Mouse (Mus musculus) myocyte (in vitro differentiated cells): ENCODE results near the gene Tmem205. TPM values are rescaled to one million over a fixed set of nuclear protein-coding genes. Genes with fewer than 3 reads are reported as not detected.

Experiments used
- H3K27me3 ChIP-seq: one replicate; pipeline ENCODE4 v1.6.1; 2011; ENCODE audit not compliant: control insufficient read depth, insufficient read depth, insufficient read length
- H3K36me3 ChIP-seq: one replicate; pipeline ENCODE4 v1.6.1; 2011; ENCODE audit not compliant: control insufficient read depth, insufficient read depth
- H3K4me2 ChIP-seq: one replicate; pipeline ENCODE4 v1.6.1; 2011; ENCODE audit warnings: low read depth, control low read depth
- H3K4me3 ChIP-seq: one replicate; pipeline ENCODE4 v1.5.1; 2011; ENCODE audit warnings: mild to moderate bottlenecking, control low read depth, moderate library complexity
- H3K79me2 ChIP-seq: one replicate; pipeline ENCODE4 v1.6.1; 2011; ENCODE audit not compliant: control insufficient read depth, insufficient read depth
- H3ac ChIP-seq: one replicate; pipeline ENCODE4 v1.6.1; 2011; ENCODE audit not compliant: control insufficient read depth, insufficient read length
- CEBPB ChIP-seq: IDR thresholded peaks from 2 replicates; pipeline ENCODE4 v1.6.1; 2011; ENCODE audit warnings: mild to moderate bottlenecking, moderate library complexity; ENCODE audit not compliant: poor library complexity, insufficient read depth, severe bottlenecking
- E2F4 ChIP-seq: IDR thresholded peaks from one replicate; pipeline ENCODE4 v1.6.1; 2011; ENCODE audit warnings: mild to moderate bottlenecking, control low read depth, moderate library complexity; ENCODE audit not compliant: insufficient read depth
- MAX ChIP-seq: IDR thresholded peaks from one replicate; pipeline ENCODE4 v1.6.1; 2011; ENCODE audit warnings: low read depth, mild to moderate bottlenecking, control low read depth
- MYOD1 ChIP-seq, 3 experiments: IDR thresholded peaks; one replicate each; pipeline ENCODE4 v1.6.1; 2011; ENCODE audit warnings: control low read depth in 2 of 3, low read depth in 2 of 3, mild to moderate bottlenecking in 2 of 3, moderate library complexity in 1 of 3; ENCODE audit not compliant: insufficient read length in 2 of 3, control insufficient read depth in 1 of 3
- MYOG ChIP-seq, 3 experiments: IDR thresholded peaks; one replicate each; pipeline ENCODE4 v1.6.1; 2011; ENCODE audit warnings: control low read depth in 2 of 3, low read depth in 2 of 3, mild to moderate bottlenecking in 2 of 3; ENCODE audit not compliant: insufficient read length in 2 of 3, control insufficient read depth in 1 of 3, insufficient read depth in 1 of 3
- POLR2A ChIP-seq: IDR thresholded peaks from one replicate; pipeline ENCODE4 v1.6.1; 2011; ENCODE audit warnings: low read depth, mild to moderate bottlenecking, control low read depth, moderate library complexity; ENCODE audit not compliant: insufficient read length
- POLR2AphosphoS2 ChIP-seq: IDR thresholded peaks from one replicate; pipeline ENCODE4 v1.6.1; 2011; ENCODE audit warnings: low read depth, control low read depth; ENCODE audit not compliant: insufficient read length
- REST ChIP-seq: IDR thresholded peaks from one replicate; pipeline ENCODE4 v1.6.1; 2011; ENCODE audit warnings: mild to moderate bottlenecking, control low read depth, moderate library complexity; ENCODE audit not compliant: insufficient read depth, insufficient read length
- SRF ChIP-seq: IDR thresholded peaks from one replicate; pipeline ENCODE4 v1.6.1; 2011; ENCODE audit warnings: low read depth; ENCODE audit not compliant: control insufficient read depth, insufficient read length
- TCF12 ChIP-seq: IDR thresholded peaks from one replicate; pipeline ENCODE4 v1.6.1; 2011; ENCODE audit warnings: mild to moderate bottlenecking, control low read depth; ENCODE audit not compliant: poor library complexity, insufficient read depth, severe bottlenecking
- TCF3 ChIP-seq: IDR thresholded peaks from one replicate; pipeline ENCODE4 v1.6.1; 2011; ENCODE audit warnings: low read depth, control low read depth; ENCODE audit not compliant: insufficient read length
- USF1 ChIP-seq: IDR thresholded peaks from one replicate; pipeline ENCODE4 v1.6.1; 2011; ENCODE audit warnings: low read depth, mild to moderate bottlenecking, control low read depth, moderate library complexity
- polyA plus RNA-seq: library from polyadenylated mRNA; unstranded; fragments of >200 nt; fragmentation: generic; extraction: Trizol; gene quantifications from one replicate; pipeline ENCODE4 v1.2.1, GENCODE M21; 2012; ENCODE audit warnings: missing spikeins

Tmem205 gene
- polyA plus RNA-seq, 1 experiment = 55.1 TPM

DNA sequence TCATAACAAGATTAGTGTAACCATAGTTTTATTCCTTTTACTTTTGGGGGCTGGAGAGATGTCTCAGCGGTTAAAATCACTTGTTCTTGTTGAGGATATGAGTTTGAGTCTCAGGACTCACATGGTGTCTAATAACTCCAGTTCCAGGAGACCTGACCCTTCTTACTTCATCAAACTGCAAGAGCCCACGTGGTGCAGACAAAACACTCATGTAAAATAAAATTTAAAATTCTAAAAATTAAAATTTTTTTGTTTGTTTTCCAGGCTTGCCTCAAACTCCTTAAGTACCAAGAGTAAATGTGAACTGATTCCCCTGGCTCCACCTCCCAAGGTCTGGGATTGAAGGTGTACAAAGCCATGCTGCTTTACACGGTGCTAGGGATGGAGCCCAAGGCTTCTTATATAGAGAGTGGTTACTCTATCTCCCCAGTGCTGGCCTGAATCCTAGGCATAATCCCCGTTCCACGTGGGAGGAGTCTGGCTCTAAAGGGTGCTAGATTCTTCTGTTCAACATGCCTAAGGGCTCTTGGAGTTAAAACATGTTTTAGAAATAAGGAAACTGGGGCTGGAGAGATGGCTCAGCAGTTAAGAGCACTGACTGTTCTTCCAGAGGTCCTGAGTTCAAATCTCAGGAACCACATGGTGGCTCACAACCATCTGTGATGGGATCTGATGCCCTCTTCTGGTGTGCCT lies 8.5 kb downstream of the Tmem205 start:
- TF ChIP-seq MAX (no peak), MYOG (IDR thresholded peaks at IDR 0.05; ENCODE audit: control insufficient read depth in 1 of 3, insufficient read depth in 1 of 3, insufficient read length in 2 of 3, low read depth in 2 of 3) (no peak), POLR2AphosphoS2 (no peak), POLR2A (no peak), MYOD1 (IDR thresholded peaks at IDR 0.05; ENCODE audit: control insufficient read depth in 1 of 3, insufficient read length in 2 of 3, low read depth in 2 of 3) (no peak), CEBPB (no peak), REST (no peak)
- peak overlapping the region; percentile 84 for H3K4me2 ChIP-seq
- no peaks in the 10 kb centered on the region for H3K79me2 ChIP-seq
- H3K27me3 ChIP-seq = no peaks in the 10 kb centered on the region
- peak overlapping the region; percentile 26 for H3K4me3 ChIP-seq
- no peaks in the 10 kb centered on the region for H3K36me3 ChIP-seq
- H3ac ChIP-seq = no peak overlapping the region

DNA sequence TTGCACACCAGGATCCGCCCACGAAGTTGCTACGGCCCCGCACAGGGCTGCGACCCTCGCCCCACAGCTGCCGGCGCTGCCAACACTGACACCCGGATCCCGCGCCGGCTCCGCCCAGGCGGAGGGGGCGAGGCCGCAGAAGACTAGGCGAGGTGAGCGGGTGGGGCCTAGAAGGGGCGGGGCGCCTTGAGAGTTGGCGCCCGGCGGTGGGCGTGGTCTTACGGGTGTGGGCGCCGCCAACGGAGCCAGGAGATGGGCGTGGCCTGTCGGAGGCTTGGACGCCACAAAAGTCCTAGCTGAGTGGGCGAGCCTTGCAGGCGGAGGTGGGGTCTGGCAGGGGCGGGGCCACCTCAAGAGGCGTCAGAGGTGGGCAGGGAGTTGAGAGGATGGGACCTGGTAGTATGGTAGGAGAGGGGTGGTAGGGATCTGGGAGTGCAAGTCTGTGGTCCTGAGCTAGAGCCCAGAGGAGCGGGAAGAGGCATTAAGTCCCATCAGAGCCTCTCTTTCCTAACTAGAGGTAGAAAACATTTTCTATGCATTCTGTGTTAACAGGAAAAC lies 9.2 kb downstream of the Tmem205 start, which contains the start of gene Rab3d:
Rab3d (minus strand) TSS at position 158 of the 558 bp plus-strand sequence.
- Histone ChIP-seq H3K4me3 (peak within 1 kb of the TSS; percentile 26), H3ac (peak within 1 kb of the TSS; percentile 23), H3K36me3 (no peaks in the 10 kb centered on the region), H3K79me2 (no peaks in the 10 kb centered on the region), H3K27me3 (no peaks in the 10 kb centered on the region), H3K4me2 (peak within 1 kb of the TSS; percentile 84)
- no peak for TF ChIP-seq MYOG (IDR thresholded peaks at IDR 0.05; ENCODE audit: control insufficient read depth in 1 of 3, insufficient read depth in 1 of 3, insufficient read length in 2 of 3, low read depth in 2 of 3)
- no peak for TF ChIP-seq CEBPB
- peak; percentile 70 for TF ChIP-seq POLR2A
- TF ChIP-seq REST = no peak
- TF ChIP-seq POLR2AphosphoS2 = peak; percentile 44
- no peak for TF ChIP-seq SRF
- no peak for TF ChIP-seq E2F4

DNA sequence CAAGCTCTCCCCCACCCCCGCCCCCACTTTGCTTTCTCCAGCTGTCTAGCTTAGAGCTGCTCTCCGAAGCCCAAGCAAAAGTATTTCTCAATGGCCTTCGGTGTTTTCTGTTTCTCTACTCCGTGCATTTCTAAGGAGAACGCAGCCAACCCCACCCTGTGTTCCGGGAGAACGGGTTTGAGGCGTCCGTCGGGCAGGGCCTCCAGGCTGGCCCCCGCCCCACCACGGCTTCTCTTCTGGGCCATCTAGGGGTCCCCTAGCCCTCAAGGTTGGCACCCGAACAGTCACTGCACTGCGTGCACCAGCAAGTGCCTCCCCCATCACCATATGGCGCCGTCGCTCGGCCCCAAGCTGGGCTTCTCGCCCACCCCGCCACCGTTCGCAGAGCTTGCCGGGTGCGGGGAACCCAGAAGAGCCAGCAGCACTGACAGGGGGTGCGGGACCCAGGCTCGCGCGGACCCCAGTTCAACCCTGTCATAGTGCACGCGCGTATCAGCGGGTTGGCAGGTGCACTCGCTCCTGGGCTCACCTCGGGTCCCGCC lies 9.8 kb downstream of the Tmem205 start:
- no peaks in the 10 kb centered on the region for H3K27me3 ChIP-seq

DNA sequence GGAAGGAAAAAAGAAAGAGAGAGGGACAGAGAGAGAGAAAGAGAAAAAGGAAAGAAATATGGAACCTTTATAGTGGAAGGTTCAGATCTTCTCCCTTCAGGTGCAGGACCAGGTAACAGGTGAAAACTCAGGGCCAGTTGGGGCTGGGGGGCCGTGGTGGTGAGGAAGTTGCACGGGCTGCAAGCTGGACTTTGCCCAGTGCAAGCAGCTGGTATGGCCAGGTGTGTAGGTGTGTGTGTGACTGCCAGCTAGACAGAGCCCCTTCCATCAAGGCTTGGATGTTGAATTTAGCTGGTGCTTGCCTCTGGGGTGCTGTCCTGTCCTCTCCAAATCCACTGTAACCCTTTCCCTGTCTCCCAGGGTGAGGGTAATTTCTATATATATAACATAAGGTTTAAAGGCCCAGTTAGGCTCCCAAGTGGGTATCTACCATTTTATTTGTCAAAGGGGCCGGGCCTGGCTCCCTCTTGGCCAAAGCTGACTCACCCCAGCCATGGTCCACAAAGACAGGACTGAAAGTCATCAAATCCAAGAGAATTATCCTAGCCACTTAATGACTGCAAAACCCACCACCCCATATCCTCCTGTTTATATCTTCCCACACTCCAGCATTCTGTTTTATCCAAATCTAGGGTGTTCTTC lies 10.4 kb downstream of the Tmem205 start:
- Histone ChIP-seq H3K4me2 (peak overlapping the region; percentile 84), H3ac (peak overlapping the region; percentile 23), H3K79me2 (no peaks in the 10 kb centered on the region), H3K27me3 (no peaks in the 10 kb centered on the region), H3K36me3 (no peaks in the 10 kb centered on the region), H3K4me3 (peak overlapping the region; percentile 26)
- no peak for TF ChIP-seq POLR2A
- no peak for TF ChIP-seq MYOD1 (IDR thresholded peaks at IDR 0.05; ENCODE audit: control insufficient read depth in 1 of 3, insufficient read length in 2 of 3, low read depth in 2 of 3)
- TF ChIP-seq MYOG (IDR thresholded peaks at IDR 0.05; ENCODE audit: control insufficient read depth in 1 of 3, insufficient read depth in 1 of 3, insufficient read length in 2 of 3, low read depth in 2 of 3) = no peak
- TF ChIP-seq USF1 = no peak
- no peak for TF ChIP-seq REST
- no peak for TF ChIP-seq CEBPB
- no peak for TF ChIP-seq E2F4
- no peak for TF ChIP-seq TCF3
- no peak for TF ChIP-seq SRF
- no peak for TF ChIP-seq TCF12
- TF ChIP-seq MAX = no peak
- no peak for TF ChIP-seq POLR2AphosphoS2

More for the DNA sequence above, 9.8 kb downstream of the Tmem205 start:
- peak overlapping the region; percentile 23 for H3ac ChIP-seq
- peak overlapping the region; percentile 26 for H3K4me3 ChIP-seq
- no peaks in the 10 kb centered on the region for H3K36me3 ChIP-seq
- TF ChIP-seq MYOG (IDR thresholded peaks at IDR 0.05; ENCODE audit: control insufficient read depth in 1 of 3, insufficient read depth in 1 of 3, insufficient read length in 2 of 3, low read depth in 2 of 3) (no peak), POLR2A (no peak), POLR2AphosphoS2 (no peak), E2F4 (no peak), SRF (no peak)
- H3K79me2 ChIP-seq = no peaks in the 10 kb centered on the region
- H3K4me2 ChIP-seq = peak overlapping the region; percentile 84
